Mouse (Mus musculus) embryonic facial prominence, embryonic 10.5 days (tissue): ENCODE measurements around the gene Supt4a. TPM values are rescaled to one million over a fixed set of nuclear protein-coding genes. Genes with fewer than 3 reads are reported as not detected.

Source experiments
- DNase-seq: peaks from one replicate; pipeline ENCODE4 v3.0.0-alpha.2; 2017; ENCODE audit warnings: low spot score
- H3K27ac ChIP-seq: fragments of 300-500 bp; sonication (generic); replicated peaks from 2 replicates; pipeline ENCODE4 v1.5.1; 2016; ENCODE audit warnings: mild to moderate bottlenecking
- H3K27me3 ChIP-seq: fragments of 300-500 bp; sonication (generic); replicated peaks from 2 replicates; pipeline ENCODE4 v1.6.1; 2016; ENCODE audit warnings: low read depth, mild to moderate bottlenecking; ENCODE audit not compliant: poor library complexity, severe bottlenecking
- H3K36me3 ChIP-seq: fragments of 300-500 bp; sonication (generic); replicated peaks from 2 replicates; pipeline ENCODE4 v1.6.1; 2016; ENCODE audit warnings: mild to moderate bottlenecking, moderate library complexity
- H3K4me1 ChIP-seq: fragments of 300-500 bp; sonication (generic); 2 replicates; pipeline ENCODE4 v1.6.1; 2016
- H3K4me3 ChIP-seq: fragments of 300-500 bp; sonication (generic); 2 replicates; pipeline ENCODE4 v1.5.1; 2016; ENCODE audit warnings: mild to moderate bottlenecking, moderate library complexity
- H3K9me3 ChIP-seq: fragments of 300-500 bp; sonication (generic); 2 replicates; pipeline ENCODE4 v1.6.1; 2016; ENCODE audit warnings: mild to moderate bottlenecking
- WGBS: fragments of 180-500 bp; shearing (Covaris S2); methylation state at CpG from one replicate; pipeline ENCODE4 v1.1.7; 2016; 5-methylcytosine and 5-hydroxymethylcytosine counted together
- microRNA counts: library from miRNA; unstranded; fragments of <30 nt; microRNA quantifications from one replicate; lab custom pipeline; 2017
- microRNA-seq: library from miRNA; unstranded; fragments of <30 nt; microRNA quantifications from one replicate; pipeline ENCODE4, GENCODE M21; 2017
- polyA plus RNA-seq: library from polyadenylated mRNA; unstranded; fragments of >200 nt; fragmentation: Nextera tagmentation; extraction: Ambion mirVana; gene quantifications from 2 replicates; pipeline ENCODE4 v1.2.1, GENCODE M21; 2016

The Supt4a gene
- polyA plus RNA-seq, 1 experiment from 2014 or later: 185 TPM

DNA sequence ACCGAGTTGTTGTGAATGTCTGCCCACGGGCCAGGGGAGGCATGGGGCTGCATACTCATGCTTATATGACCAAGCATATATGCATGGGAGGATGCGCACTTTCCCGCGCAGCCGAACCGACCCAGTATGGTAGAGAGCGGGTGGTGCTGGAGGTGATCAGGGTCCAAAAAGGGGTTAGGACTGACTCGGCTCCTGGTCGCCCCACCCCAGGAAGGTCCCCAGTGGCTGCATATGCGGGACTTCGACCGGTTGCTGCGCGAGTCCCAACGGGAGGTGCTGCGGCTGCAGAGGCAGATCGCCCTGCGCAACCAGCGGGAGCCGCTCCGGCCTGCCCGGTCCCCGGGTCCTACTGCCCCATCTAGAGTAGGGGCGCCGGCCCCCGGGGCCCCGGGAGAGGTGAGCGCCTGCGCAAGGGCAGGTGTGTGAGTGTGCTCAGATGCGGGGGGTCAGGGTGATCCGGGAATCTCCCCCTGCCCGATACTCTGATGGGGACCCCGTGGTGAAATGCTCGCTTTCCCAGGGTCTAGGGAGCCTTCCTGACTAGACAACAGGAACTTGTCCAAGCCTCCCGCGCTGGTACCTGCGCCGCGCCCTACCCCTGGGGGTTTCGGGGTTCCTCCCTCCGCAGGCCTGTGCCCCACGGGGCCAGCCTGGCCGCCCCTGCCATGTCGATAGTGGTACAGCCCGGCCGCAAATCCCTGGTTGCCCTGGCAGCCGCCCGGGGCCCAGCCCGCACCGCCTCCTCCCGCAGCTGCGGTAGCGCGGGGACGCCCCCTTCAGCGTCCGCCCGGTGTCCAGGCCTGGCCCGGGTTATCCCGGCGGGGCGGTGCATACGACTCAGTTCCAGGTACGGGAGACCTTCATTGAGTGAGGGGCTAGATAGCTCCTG, 26.9 kb downstream of the Supt4a start:
- under 1% methylated on average over 65 of the region's 65 CpGs for WGBS
- H3K9me3 ChIP-seq: no peaks in the 10 kb centered on the region
- peaks cover 94% of the 10 kb centered on the region for H3K27me3 ChIP-seq
- no peaks in the 10 kb centered on the region for H3K36me3 ChIP-seq
- peaks cover 28% of the 10 kb centered on the region for H3K4me1 ChIP-seq
- H3K4me3 ChIP-seq: peak overlapping the region; percentile 70
- H3K27ac ChIP-seq: peak overlapping the region; percentile 78
- DNase-seq: peak; percentile 66

DNA sequence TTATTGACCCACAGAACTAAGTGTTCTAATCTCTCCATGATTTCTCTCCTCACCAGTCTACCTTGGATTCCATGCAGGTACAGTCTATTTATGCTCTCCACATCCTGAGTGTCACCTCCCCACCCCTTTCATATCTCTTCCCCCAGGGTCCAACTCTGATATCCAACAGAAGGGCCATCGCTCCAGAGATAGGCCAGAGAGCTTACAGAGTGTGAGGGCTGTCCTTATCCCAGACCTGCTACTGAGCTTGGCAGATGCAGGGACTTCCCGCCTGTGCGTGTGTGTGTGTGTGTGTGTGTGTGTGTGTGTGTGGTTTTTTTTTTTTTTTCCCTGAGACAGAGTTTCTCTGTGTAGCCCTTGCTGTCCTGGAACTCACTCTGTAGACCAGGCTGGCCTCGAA, 31.4 kb downstream of the Supt4a start:
- Histone ChIP-seq H3K27ac (no peak overlapping the region), H3K4me3 (no peak overlapping the region), H3K36me3 (no peaks in the 10 kb centered on the region), H3K27me3 (peaks cover 51% of the 10 kb centered on the region), H3K4me1 (peaks cover 12% of the 10 kb centered on the region), H3K9me3 (no peaks in the 10 kb centered on the region)
- DNase-seq: no peak
- WGBS: 89% methylated on average over 4 of the region's 4 CpGs

DNA sequence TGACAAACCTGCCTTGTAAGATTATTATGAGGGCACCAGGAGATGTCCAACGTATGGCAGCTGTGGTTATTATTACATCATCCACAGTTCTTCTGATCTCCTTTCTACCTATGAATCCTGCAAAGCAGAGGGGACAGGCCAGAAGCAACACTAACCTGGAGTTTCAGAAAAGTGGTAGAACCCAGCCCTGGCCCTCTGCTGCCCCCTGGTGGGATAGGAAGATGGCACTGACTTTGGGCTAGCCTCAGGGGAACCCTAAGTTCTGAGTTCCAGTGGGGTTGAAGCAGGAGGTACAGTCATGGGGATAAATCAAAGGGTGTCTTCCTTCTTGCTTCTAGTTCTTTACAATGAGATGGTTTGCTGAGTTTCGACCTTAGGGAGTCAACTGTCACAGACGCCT, 33.6 kb downstream of the Supt4a start:
- H3K27ac ChIP-seq: no peak overlapping the region
- H3K4me1 ChIP-seq: peaks cover 6% of the 10 kb centered on the region; the same call in 1 of the 2 replicates
- peaks cover 36% of the 10 kb centered on the region for H3K27me3 ChIP-seq
- peak; percentile 75 for DNase-seq
- no peak overlapping the region for H3K4me3 ChIP-seq
- no peaks in the 10 kb centered on the region for H3K9me3 ChIP-seq
- WGBS: 58% methylated on average over 3 of the region's 3 CpGs
- H3K36me3 ChIP-seq: no peaks in the 10 kb centered on the region

DNA sequence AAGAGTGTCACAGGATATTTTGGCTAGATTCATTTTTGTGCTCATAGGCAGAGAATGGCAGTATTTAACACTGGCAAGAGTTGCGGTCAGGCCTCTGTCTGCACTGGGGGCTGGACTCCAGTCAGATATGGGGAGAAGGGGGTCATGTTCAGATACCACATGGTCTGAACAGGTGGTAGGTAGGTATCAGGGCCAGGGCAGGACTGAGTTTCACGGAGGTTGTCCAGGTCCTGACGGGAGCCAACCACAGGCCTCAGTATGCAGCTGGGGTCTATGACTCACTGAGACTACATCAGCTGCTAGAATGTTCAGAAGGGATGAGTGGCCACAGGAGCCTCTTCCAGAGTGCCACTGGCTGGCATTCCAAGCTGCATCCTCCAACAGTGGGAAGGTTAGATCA, 35.0 kb downstream of the Supt4a start:
- H3K27ac ChIP-seq: no peak overlapping the region
- no peaks in the 10 kb centered on the region for H3K9me3 ChIP-seq
- peaks cover 11% of the 10 kb centered on the region for H3K4me1 ChIP-seq
- no peaks in the 10 kb centered on the region for H3K36me3 ChIP-seq
- no peak for DNase-seq
- WGBS: 86% methylated on average over 3 of the region's 3 CpGs
- no peak overlapping the region for H3K4me3 ChIP-seq
- H3K27me3 ChIP-seq: peaks cover 34% of the 10 kb centered on the region

DNA sequence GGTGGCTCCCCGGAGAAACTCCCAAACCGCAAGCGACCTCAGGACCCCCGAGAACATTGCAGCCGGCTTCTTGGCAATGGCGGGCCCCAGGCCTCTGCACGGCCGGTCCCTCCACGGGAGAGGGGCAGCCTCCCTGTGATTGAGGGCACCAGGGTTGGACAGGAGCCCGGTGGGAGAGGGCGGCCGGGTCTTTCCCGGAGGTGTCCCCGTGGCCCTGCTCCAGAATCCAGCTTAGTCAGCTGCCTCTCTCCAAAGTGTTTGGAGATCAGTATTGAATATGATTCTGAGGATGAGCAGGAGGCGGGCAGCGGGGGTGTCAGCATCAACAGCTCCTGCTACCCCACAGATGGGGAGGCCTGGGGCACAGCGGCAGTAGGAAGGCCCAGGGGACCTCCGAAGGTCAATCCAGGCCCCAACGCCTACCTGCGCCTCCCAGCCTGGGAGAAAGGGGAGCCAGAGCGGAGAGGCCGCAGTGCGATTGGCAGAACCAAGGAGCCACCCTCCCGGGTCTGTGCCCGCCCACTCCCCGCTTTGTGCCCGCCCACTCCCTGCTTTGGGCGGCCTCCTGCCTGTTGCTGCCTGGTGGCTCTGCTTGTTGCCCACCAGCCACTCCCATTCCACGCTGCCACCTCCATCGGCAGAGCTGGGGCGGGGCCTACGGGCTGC, 40.9 kb downstream of the Supt4a start:
- no peaks in the 10 kb centered on the region for H3K9me3 ChIP-seq
- peak; percentile 91 for DNase-seq
- peak overlapping the region; percentile 60 for H3K4me3 ChIP-seq
- no peaks in the 10 kb centered on the region for H3K36me3 ChIP-seq
- H3K27ac ChIP-seq: peak overlapping the region; percentile 82
- peaks cover 32% of the 10 kb centered on the region for H3K4me1 ChIP-seq
- peaks cover 69% of the 10 kb centered on the region for H3K27me3 ChIP-seq
- 7% methylated on average over 32 of the region's 32 CpGs for WGBS

DNA sequence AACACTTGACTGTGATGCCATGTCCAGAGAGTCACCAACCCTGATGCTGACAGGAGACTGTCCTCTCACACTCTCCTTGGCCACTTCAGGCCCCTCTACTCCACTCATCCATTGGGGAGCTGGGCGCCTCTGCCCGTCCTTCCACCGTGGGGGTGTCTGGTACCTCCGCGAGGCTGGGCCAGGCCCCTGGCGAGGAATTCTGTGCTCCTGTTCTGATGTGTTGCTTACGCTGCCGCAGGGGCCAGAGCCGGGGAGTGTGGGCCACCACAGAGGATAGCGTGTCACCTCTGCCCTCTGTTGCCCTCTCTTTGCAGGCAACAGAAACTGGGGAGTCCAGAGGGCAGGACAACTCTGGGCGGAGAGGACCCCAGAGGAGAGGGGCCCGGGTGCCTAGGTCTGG, 41.6 kb downstream of the Supt4a start:
- Histone ChIP-seq H3K27ac (peak overlapping the region; percentile 82), H3K27me3 (peaks cover 69% of the 10 kb centered on the region), H3K36me3 (no peaks in the 10 kb centered on the region), H3K4me3 (peak overlapping the region; percentile 60), H3K9me3 (no peaks in the 10 kb centered on the region), H3K4me1 (peaks cover 32% of the 10 kb centered on the region)
- 37% methylated on average over 12 of the region's 12 CpGs for WGBS
- no peak for DNase-seq

DNA sequence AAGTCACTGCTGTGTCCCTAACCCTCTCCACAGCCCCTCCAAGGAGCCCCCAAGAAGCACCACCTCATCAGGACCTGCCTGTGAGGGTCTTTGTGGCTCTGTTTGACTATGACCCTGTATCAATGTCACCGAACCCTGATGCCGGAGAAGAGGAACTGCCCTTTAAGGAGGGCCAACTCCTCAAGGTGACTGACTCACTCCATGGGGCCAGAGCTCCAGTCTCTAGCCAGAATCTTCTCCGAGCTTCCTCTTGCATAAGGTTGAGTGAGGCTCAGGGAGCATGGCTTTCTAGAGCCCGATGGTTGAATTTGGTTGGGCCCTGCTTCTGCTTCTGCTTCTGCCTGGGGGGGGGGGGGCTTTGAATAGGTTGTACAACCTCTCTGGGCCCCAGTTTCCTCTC, 42.0 kb downstream of the Supt4a start:
- WGBS: 80% methylated on average over 4 of the region's 4 CpGs
- Histone ChIP-seq H3K27ac (no peak overlapping the region), H3K27me3 (peaks cover 69% of the 10 kb centered on the region), H3K4me3 (no peak overlapping the region), H3K4me1 (peaks cover 32% of the 10 kb centered on the region), H3K9me3 (no peaks in the 10 kb centered on the region), H3K36me3 (no peaks in the 10 kb centered on the region)
- DNase-seq: no peak

DNA sequence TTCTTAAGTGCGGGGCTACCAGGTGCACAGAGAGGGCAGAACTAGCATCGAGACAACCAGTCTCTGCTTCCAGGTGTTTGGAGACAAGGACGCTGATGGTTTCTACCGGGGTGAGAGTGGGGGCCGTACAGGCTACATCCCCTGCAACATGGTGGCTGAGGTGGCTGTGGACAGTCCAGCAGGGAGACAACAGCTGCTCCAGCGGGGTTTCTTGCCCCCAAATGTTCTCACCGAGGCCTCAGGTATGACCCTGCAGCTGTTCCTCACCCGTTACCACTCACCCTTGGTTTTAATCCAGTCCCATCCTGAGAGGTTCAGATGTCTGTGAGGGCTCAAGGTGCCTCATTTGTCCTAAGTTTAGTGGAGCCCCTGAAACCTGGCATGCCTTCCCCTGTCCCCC, 42.8 kb downstream of the Supt4a start:
- peaks cover 26% of the 10 kb centered on the region for H3K4me1 ChIP-seq
- no peaks in the 10 kb centered on the region for H3K36me3 ChIP-seq
- peaks cover 69% of the 10 kb centered on the region for H3K27me3 ChIP-seq
- no peaks in the 10 kb centered on the region for H3K9me3 ChIP-seq
- H3K4me3 ChIP-seq: no peak overlapping the region
- no peak overlapping the region for H3K27ac ChIP-seq
- DNase-seq: no peak
- 89% methylated on average over 8 of the region's 8 CpGs for WGBS

DNA sequence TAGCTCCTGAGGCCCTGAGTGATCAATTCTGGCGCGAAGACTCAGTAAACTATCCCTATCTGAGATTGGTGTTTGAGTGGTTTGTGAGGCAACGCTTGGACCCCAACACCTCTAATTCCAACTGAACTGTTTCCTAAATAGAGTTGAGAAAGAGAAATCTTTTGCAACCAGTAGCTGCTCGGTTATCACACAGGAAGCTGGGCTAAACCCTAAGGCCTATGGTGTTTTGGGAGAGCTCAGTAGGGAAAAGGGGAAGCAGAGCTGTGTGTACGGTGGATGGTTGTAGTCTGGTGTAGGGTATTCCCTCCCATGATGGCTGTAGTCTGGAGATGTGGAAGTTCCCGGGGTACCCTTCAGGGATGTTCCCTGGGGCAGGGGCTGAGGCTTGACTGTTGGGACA, 52.7 kb downstream of the Supt4a start:
- Histone ChIP-seq H3K4me3 (no peak overlapping the region), H3K36me3 (no peaks in the 10 kb centered on the region), H3K27me3 (no peaks in the 10 kb centered on the region), H3K4me1 (peaks cover 3% of the 10 kb centered on the region; the same call in 1 of the 2 replicates), H3K9me3 (no peaks in the 10 kb centered on the region), H3K27ac (no peak overlapping the region)
- WGBS: 87% methylated on average over 6 of the region's 6 CpGs
- DNase-seq: no peak

MicroRNA genes within 50 kb of the gene (microRNA counts, 519-probe panel; counts per million panel counts)
- microRNA mmu-miR-142-3p (lab: Ali Mortazavi, UCI): 4,697 counts per million, percentile 84 among the panel's probes with 10 or more counts
- microRNA mmu-miR-142-5p (lab: Ali Mortazavi, UCI): 3,873 counts per million, percentile 76 among the panel's probes with 10 or more counts

Small RNAs within 50 kb of the gene (microRNA-seq; reads per million reads assigned to microRNA genes)
- gene Mir142 (not detected), gene Mir142b (not detected)

Other genes starting within 250 kb of the Supt4a start
- gene Gm11492, start 170.9 kb upstream of the Supt4a start, polyA plus RNA-seq: not detected in 2 replicates
- 4.1 and 6.1 TPM in 2 replicates for gene Sept4, start 168.6 kb upstream of the Supt4a start, polyA plus RNA-seq
- 71.1 and 79.2 TPM in 2 replicates for gene Mtmr4, start 145.4 kb upstream of the Supt4a start, polyA plus RNA-seq
- gene Hsf5, start 120.4 kb upstream of the Supt4a start, polyA plus RNA-seq: 0.27 and 0.41 TPM in 2 replicates
- gene Rnf43, start 74.8 kb upstream of the Supt4a start, polyA plus RNA-seq: 3.2 and 3.3 TPM in 2 replicates
- gene Tspoap1, start 23.0 kb downstream of the Supt4a start, polyA plus RNA-seq: 4.0 and 7.0 TPM in 2 replicates
- 5.2 and 6.3 TPM in 2 replicates for gene Mpo, start 56.0 kb downstream of the Supt4a start, polyA plus RNA-seq
- 0.25 TPM in 2 replicates for gene Lpo, start 90.7 kb downstream of the Supt4a start, polyA plus RNA-seq
- 18.4 and 18.7 TPM in 2 replicates for gene Mks1, start 115.7 kb downstream of the Supt4a start, polyA plus RNA-seq
- not detected in 2 replicates for gene Epx, start 138.0 kb downstream of the Supt4a start, polyA plus RNA-seq
- not detected in 2 replicates for gene Olfr462, start 154.7 kb downstream of the Supt4a start, polyA plus RNA-seq
- not detected in 2 replicates for gene Olfr463, start 159.8 kb downstream of the Supt4a start, polyA plus RNA-seq
- gene Olfr464, start 183.4 kb downstream of the Supt4a start, polyA plus RNA-seq: not detected in 2 replicates
- 27.0 and 28.2 TPM in 2 replicates for gene Dynll2, start 250.0 kb downstream of the Supt4a start, polyA plus RNA-seq